Mouse (Mus musculus): ENCODE data around the gene Tfec. TPM values are rescaled to one million over a fixed set of nuclear protein-coding genes. Genes with fewer than 3 reads are reported as not detected.

Gene Tfec
- total RNA-seq, 2 experiments from 2014 or later: 0.14 TPM; not detected in 1

DNA sequence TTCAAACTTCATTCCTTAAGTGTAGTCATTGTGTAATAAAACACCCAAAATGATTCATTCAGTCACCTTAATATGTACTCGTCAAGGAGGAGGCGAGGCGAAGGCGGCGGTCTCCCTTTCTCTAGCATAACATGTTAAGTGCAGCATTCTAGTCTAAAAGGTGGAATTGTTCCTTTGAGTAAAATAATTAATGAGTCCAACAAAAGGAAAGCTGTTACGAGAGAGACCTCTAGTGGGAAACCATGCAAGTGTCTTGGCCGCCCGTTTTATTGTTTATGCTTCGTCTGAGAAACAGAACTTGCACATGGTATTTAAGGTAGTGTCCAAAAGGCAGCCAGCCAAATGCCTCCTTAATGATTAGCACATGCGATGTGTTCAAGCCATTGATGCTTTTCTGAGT is 100.6 kb downstream of the Tfec start:
- DNase-seq (ENCODE audit: low spot score in 2 of 2): peak; percentile 38 to 55
- intact Hi-C loops (cut with DNase I): loop anchor here (5.0 to 10.0 kb wide), 3 partner anchors 180 to 1903 kb away; no protein-coding TSS in a partner anchor

DNA sequence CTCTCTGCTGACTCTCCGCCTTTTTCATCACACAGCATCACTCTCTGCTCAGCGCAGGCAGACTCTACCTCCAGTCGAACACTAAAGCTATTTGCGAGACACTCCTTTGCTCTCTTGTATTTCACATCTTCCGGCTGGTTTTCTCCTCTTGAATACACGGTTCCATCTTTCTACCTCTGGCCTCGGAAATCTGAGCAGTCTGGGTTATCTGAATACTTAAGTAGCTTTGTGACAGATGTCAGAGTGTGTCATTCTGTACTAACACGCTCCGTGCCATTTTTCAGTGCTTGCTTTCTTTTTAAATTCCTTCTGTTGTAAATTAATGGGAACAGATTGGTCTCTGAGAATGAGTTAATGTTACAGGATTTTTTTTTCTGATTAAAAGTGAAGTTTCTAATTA is 101.3 kb downstream of the Tfec start:
- intact Hi-C loops (cut with DNase I): loop anchor here (5.0 to 10.0 kb wide), 3 partner anchors 180 to 1902 kb away; no protein-coding TSS in a partner anchor
- DNase-seq (ENCODE audit: low spot score in 2 of 2): no peak

DNA sequence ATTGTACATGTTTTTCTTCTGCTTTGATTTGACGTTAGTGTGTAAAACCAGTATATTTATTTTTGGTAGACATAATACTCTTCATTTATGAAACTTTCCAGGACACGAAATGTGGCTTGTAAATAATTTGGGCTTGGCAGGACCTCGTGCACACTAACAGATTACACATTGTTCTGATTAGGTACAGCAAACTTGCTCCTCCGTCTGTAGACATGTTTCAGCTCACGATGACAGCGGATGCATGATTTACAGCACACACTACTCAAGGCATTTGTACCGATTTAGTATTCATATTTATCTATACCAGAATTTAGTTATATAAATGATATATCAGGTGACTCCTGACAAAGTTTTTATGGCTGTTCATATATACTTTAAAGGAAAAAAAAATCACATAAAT is 104.2 kb downstream of the Tfec start:
- DNase-seq (ENCODE audit: low spot score in 2 of 2): no peak
- intact Hi-C loops (cut with DNase I): loop anchor here (10.0 kb wide), 2 partner anchors 1599 to 1899 kb away; no protein-coding TSS in a partner anchor

DNA sequence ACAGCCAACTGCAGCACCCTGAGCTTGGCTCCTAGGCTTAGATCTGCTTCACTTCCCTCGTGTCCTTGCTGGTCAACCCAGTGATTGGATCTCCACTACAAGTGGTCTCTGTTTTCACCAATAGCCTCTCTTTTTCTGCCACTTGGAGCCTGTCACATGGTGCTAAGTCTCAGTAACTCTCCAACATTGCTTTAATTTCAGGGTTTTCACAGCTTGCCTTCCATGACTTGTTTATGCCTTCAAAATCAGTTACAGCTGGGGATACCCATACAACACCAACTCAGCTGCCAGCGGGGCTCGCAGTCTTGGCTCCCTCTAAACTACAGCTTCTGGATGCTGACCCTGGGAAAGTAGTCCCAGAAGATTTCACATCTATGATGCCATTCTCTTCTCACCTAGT is 113.1 kb downstream of the Tfec start:
- no peak for DNase-seq (ENCODE audit: low spot score in 2 of 2)
- intact Hi-C loops (cut with DNase I): no loop called here

Other genes with a start within 250 kb of the Tfec start
- gene Tes, start 166.7 kb upstream of the Tfec start, total RNA-seq (2021): 1 to 10 TPM; 4.4 to 4.8 TPM